10 mouse cellular contexts compared by ENCODE assay signal in the genomic region with DNA sequence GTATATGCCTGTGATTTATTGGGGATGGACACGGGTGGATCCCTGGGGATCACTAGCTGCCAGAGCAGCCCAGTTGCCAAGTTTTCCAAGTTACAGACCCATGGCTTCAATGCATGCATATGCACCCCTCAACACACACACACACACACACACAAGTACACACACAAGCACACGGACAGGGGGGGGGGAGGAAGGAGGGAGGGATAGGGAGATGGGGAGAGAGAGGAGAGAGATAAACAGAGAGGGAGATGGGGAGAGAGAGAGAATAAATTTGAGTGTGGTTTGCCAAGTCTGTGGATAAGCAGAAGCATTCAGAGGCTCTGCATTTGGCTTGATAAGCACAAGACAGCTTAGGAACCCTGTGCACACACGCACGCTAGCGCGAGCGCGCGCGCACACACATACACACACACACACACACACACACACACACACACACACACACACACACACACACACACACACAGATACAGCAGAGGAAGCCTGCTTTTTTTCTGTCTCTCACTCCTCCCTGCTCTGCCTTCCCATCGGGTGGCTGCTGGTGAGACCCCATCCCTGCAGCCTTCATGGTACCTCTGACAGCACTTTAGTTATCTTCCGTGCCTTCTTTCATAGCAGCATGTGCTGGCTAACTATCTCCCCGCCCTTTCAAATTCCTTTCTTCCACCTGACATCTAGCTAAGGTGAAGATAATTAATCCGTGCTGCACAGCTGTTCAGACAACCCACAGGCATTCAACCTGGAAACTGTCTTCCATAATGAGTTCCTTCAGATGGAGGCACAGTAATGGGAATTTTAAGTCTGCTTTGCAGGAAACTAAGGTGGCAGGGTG. TPM values are rescaled to one million over a fixed set of nuclear protein-coding genes. Genes with fewer than 3 reads are reported as not detected.
A peak's percentile ranks its signal among the peaks of the same experiment; 100 is the strongest.
DNase-seq lines count a peak whose midpoint lies in the region; ATAC-seq and TF ChIP-seq lines count a peak whose summit lies in the region.
"Had no signal": no experiment of that assay in that cellular context is flagged by ENCODE, and none has a peak within 500 bp of the region (broad histone marks: within the 10 kb centered on the region; RNA-seq: fewer than 3 reads in every experiment).

No protein-coding gene starts in this region.

- no peak overlapping the region for H3K4me3 ChIP-seq in heart, embryonic 12.5 days
- no peak overlapping the region for H3K4me3 ChIP-seq in MEL (ENCODE audit: control insufficient read depth in 1 of 2, insufficient read depth in 1 of 2, low read depth in 2 of 2, low read length in 2 of 2)
- H3K4me3 ChIP-seq in forebrain, embryonic 13.5 days = no peak overlapping the region
- H3K4me3 ChIP-seq: limb, embryonic 15.5 days had no signal

- TF ChIP-seq EP300 in MEL (IDR thresholded peaks at IDR 0.05; ENCODE audit: low read depth in 1 of 2, low read length in 2 of 2) = peak; percentile 80 to 84

- no peak for TF ChIP-seq CTCF in MEL (IDR thresholded peaks at IDR 0.05 in 2 of 3, conservative IDR thresholded peaks at IDR 0.05 in 1 of 3; ENCODE audit: control insufficient read depth in 1 of 3, insufficient read depth in 1 of 3, low read depth in 2 of 3, low read length in 3 of 3, poor library complexity in 1 of 3, severe bottlenecking in 1 of 3)

- no peak overlapping the region for H3K9ac ChIP-seq in heart, embryonic 12.5 days
- no peak overlapping the region for H3K9ac ChIP-seq in MEL (ENCODE audit: control insufficient read depth, low read depth, low read length, poor library complexity, severe bottlenecking)
- no peak overlapping the region for H3K9ac ChIP-seq in forebrain, embryonic 13.5 days
- H3K9ac ChIP-seq: limb, embryonic 15.5 days had no signal

- peak overlapping the region; percentile 25 for H3K27ac ChIP-seq in heart, embryonic 12.5 days (ENCODE audit: poor library complexity, severe bottlenecking)
- H3K27ac ChIP-seq in MEL (ENCODE audit: control insufficient read depth, low read depth, low read length) = peak overlapping the region; percentile 26
- H3K27ac ChIP-seq in forebrain, embryonic 13.5 days = peak overlapping the region; percentile 59
- H3K27ac ChIP-seq: limb, embryonic 15.5 days had no signal

- H3K4me2 ChIP-seq in heart, embryonic 12.5 days = peak overlapping the region; percentile 27; the same call in 1 of the 2 replicates
- H3K4me2 ChIP-seq in forebrain, embryonic 13.5 days = no peak overlapping the region
- H3K4me2 ChIP-seq: limb, embryonic 15.5 days had no signal

- H3K4me1 ChIP-seq in heart, embryonic 12.5 days (replicated peaks) = peaks cover 42% of the 10 kb centered on the region
- peaks cover 24 to 30% of the 10 kb centered on the region in 2 experiments for H3K4me1 ChIP-seq in MEL (ENCODE audit: control insufficient read depth in 1 of 2, insufficient read depth in 2 of 2, low read length in 2 of 2)
- H3K4me1 ChIP-seq in forebrain, embryonic 13.5 days = peaks cover 25% of the 10 kb centered on the region
- H3K4me1 ChIP-seq: limb, embryonic 15.5 days had no signal

- H3K79me2 ChIP-seq in MEL (ENCODE audit: control insufficient read depth, insufficient read depth, low read length, poor library complexity) = no peaks in the 10 kb centered on the region

- TF ChIP-seq POLR2A in MEL (IDR thresholded peaks at IDR 0.05; ENCODE audit: control insufficient read depth in 1 of 2, insufficient read depth in 1 of 2, low read depth in 1 of 2, low read length in 2 of 2, poor library complexity in 1 of 2) = no peak

- H3K27me3 ChIP-seq in heart, embryonic 12.5 days (replicated peaks) = no peaks in the 10 kb centered on the region
- H3K27me3 ChIP-seq in MEL (ENCODE audit: control insufficient read depth in 1 of 2, insufficient read depth in 2 of 2, low read length in 2 of 2) = no peaks in the 10 kb centered on the region
- H3K27me3 ChIP-seq in forebrain, embryonic 13.5 days = no peaks in the 10 kb centered on the region
- H3K27me3 ChIP-seq: limb, embryonic 15.5 days had no signal

- H3K36me3 ChIP-seq in heart, embryonic 12.5 days = no peaks in the 10 kb centered on the region
- peaks cover 0 to 20% of the 10 kb centered on the region in 2 experiments for H3K36me3 ChIP-seq in MEL (ENCODE audit: control insufficient read depth in 1 of 2, insufficient read depth in 2 of 2, low read length in 2 of 2)
- H3K36me3 ChIP-seq in forebrain, embryonic 13.5 days (ENCODE audit: poor library complexity, severe bottlenecking) = no peaks in the 10 kb centered on the region
- H3K36me3 ChIP-seq: limb, embryonic 15.5 days had no signal

- no peak for TF ChIP-seq RAD21 in MEL (IDR thresholded peaks at IDR 0.05; ENCODE audit: low read depth, low read length)

- H3K9me3 ChIP-seq in heart, embryonic 12.5 days (replicated peaks) = no peaks in the 10 kb centered on the region
- no peaks in the 10 kb centered on the region for H3K9me3 ChIP-seq in MEL (replicated peaks; ENCODE audit: insufficient read depth, low read length)
- no peaks in the 10 kb centered on the region for H3K9me3 ChIP-seq in forebrain, embryonic 13.5 days (replicated peaks)
- H3K9me3 ChIP-seq: limb, embryonic 15.5 days had no signal

- peak; percentile 60; the same call in 1 of the 2 replicates for ATAC-seq in heart, embryonic 12.5 days (ENCODE audit: insufficient number of reproducible peaks, low FRiP score)
- peak; percentile 72 for ATAC-seq in forebrain, embryonic 13.5 days
- ATAC-seq: inflammation-experienced regulatory T-cells, adult 6 months had no signal

- WGBS in heart, embryonic 12.5 days = 19% methylated on average over 6 of the region's 14 CpGs
- WGBS in forebrain, embryonic 13.5 days = 43% methylated on average over 6 of the region's 14 CpGs

- no peak for DNase-seq in heart, adult 18-20 months
- peak; percentile 91 for DNase-seq in MEL (ENCODE audit: low read depth, low spot score)
- peak; percentile 10 for DNase-seq in mesoderm, embryonic 11.5 days (ENCODE audit: low read depth, low spot score)
- no peak for DNase-seq in gastrocnemius, postnatal 10 days
- DNase-seq in adrenal gland, postnatal 25 days = no peak
- DNase-seq in urinary bladder, postnatal 25 days (ENCODE audit: low spot score) = no peak

TF ChIP-seq in MEL, 35 proteins besides CTCF, POLR2A, EP300 and RAD21:
- TF ChIP-seq TAL1 (IDR thresholded peaks at IDR 0.05; ENCODE audit: low read length) (peak; percentile 83), TCF12 (IDR thresholded peaks at IDR 0.05; ENCODE audit: low read depth, low read length) (peak; percentile 95), NRF1 (IDR thresholded peaks at IDR 0.05; ENCODE audit: insufficient read depth, low read depth, low read length, poor library complexity, severe bottlenecking) (peak; percentile 57; the same call in 1 of the 2 replicates), MXI1 (IDR thresholded peaks at IDR 0.05; ENCODE audit: low read depth, low read length) (peak; percentile 65; the same call in 1 of the 2 replicates), TBP (IDR thresholded peaks at IDR 0.05; ENCODE audit: low read depth, low read length) (0 out of 2 replicates have a peak, but pooled peaks have one; percentile 26), MAZ (IDR thresholded peaks at IDR 0.05; ENCODE audit: low read depth, low read length) (peak; percentile 99), MAX (IDR thresholded peaks at IDR 0.05; ENCODE audit: low read length) (peak; percentile 56; the same call in 1 of the 2 replicates), POLR2AphosphoS5 (IDR thresholded peaks at IDR 0.05; ENCODE audit: borderline replicate concordance, low read depth, low read length) (no peak), MYB (IDR thresholded peaks at IDR 0.05; ENCODE audit: low read depth, low read length) (no peak), MYC (IDR thresholded peaks at IDR 0.05; ENCODE audit: low read depth, low read length) (no peak), SIN3A (IDR thresholded peaks at IDR 0.05; ENCODE audit: low read length) (peak; percentile 63), RCOR1 (IDR thresholded peaks at IDR 0.05; ENCODE audit: low read depth, low read length) (peak; percentile 76), ETS1 (IDR thresholded peaks at IDR 0.05; ENCODE audit: low read depth, low read length) (peak; percentile 78), GATA1 (IDR thresholded peaks at IDR 0.05; ENCODE audit: low read depth, low read length) (peak; percentile 96), BHLHE40 (IDR thresholded peaks at IDR 0.05; ENCODE audit: borderline replicate concordance, low read depth, low read length) (peak; percentile 54)

RNA-seq across cellular contexts. Expression of a gene that starts 30.7 kb away (rescaled TPM):
- polyA plus RNA-seq in heart, embryonic 12.5 days (2016; fragmentation: Nextera tagmentation; extraction: Ambion mirVana) = 10.5 and 10.9 TPM in 2 replicates
- total RNA-seq in heart, adult 18-20 months (2021) = 10 to 100 TPM in 1 of 2 experiments, 1 to 10 TPM in 1; 7.0 to 11.4 TPM
- 13.5 and 13.9 TPM in 2 replicates for total RNA-seq in MEL (2012; rRNA removed)
- 10 to 100 TPM in 1 of 2 experiments, not detected in 1; 18.5 TPM for polyA plus RNA-seq in MEL (2012; ENCODE audit: insufficient read depth in 1 of 2, insufficient read length in 2 of 2, low read depth in 1 of 2, low replicate concordance in 2 of 2, missing spikeins in 1 of 2)
- 15.8 and 20.0 TPM in 2 replicates for polyA plus RNA-seq in forebrain, embryonic 13.5 days (2015; fragmentation: Nextera tagmentation; extraction: Ambion mirVana)
- total RNA-seq in gastrocnemius, postnatal 10 days (2021) = 10 to 100 TPM; 10.2 to 11.9 TPM
- 1.9 and 2.5 TPM in 2 replicates for total RNA-seq in adrenal gland, postnatal 25 days (2021)

Comparison
In these comparisons a context has a peak if more than half of its experiments do, and no peak if none do; other contexts are left out.
1. DNase-seq: peak in MEL (single experiment) and mesoderm, embryonic 11.5 days (single experiment); none in heart, adult 18-20 months (0 of 2), gastrocnemius, postnatal 10 days (single experiment), adrenal gland, postnatal 25 days (single experiment) and urinary bladder, postnatal 25 days (single experiment).
2. Peak in every context shown above with its lines, with median percentiles within 50 percentile points of each other: H3K27ac ChIP-seq.